Mouse (Mus musculus) testis, adult 2 months (tissue): Measurements from ENCODE around the gene Lrrc31.

ENCODE experiments used
- CTCF ChIP-seq: fragments of 200-500 bp; IDR thresholded peaks from 2 replicates; pipeline ENCODE4 v1.5.1; 2012; ENCODE audit warnings: low read depth, mild to moderate bottlenecking, inconsistent platforms, low read length, moderate library complexity; ENCODE audit not compliant: control insufficient read depth, insufficient read depth, insufficient replicate concordance
- POLR2A ChIP-seq: fragments of 200-500 bp; IDR thresholded peaks from 2 replicates; pipeline ENCODE4 v1.6.1; 2012; ENCODE audit warnings: low read depth, mild to moderate bottlenecking, inconsistent platforms, low read length, moderate library complexity; ENCODE audit not compliant: control insufficient read depth

DNA sequence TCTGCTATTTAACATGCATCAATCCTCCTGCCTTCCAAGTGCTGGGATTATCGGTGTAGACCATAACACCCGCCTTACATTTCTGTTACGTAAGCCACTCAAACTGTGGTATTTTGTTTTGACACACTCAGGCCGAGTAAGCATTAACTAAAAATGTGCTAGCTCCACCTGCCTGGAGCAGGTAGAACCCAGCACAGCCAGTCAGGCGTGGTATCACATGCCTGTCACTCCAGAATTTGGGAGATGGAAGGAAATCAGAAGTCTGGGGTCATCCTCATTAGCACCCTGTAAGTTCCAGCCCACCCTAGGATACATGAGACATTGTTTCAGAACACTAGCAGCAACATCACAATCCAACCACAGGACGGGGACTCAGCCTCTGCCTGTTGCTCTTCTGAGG lies 10.5 kb upstream of the Lrrc31 start:
- TF ChIP-seq POLR2A, result no peak
- TF ChIP-seq CTCF, result no peak
